ENCODE assay signal across 21 mouse cellular contexts in genomic region chr2:65842356-65842755, GRCm38 (mm10). TPM values are rescaled to one million over a fixed set of nuclear protein-coding genes. Genes with fewer than 3 reads are reported as not detected.
DNase-seq lines count a peak whose midpoint lies in the region; ATAC-seq and TF ChIP-seq lines count a peak whose summit lies in the region.
"Had no signal": no experiment of that assay in that cellular context is flagged by ENCODE, and none has a peak within 500 bp of the region (broad histone marks: within the 10 kb centered on the region; RNA-seq: fewer than 3 reads in every experiment).

No protein-coding gene starts in this region.

- H3K9ac ChIP-seq in forebrain, embryonic 11.5 days (ENCODE audit: low read length): no peak overlapping the region
- H3K9ac ChIP-seq in ES-Bruce4 (ENCODE audit: low read depth, poor library complexity, severe bottlenecking): peak overlapping the region; percentile 78
- H3K9ac ChIP-seq: forebrain, embryonic 12.5 days; midbrain, embryonic 12.5 days had no signal

- no peak for TF ChIP-seq POLR2A in ES-Bruce4 (IDR thresholded peaks at IDR 0.05; ENCODE audit: insufficient read depth, low read length)

- no peak for ATAC-seq in forebrain, embryonic 11.5 days (replicated peaks; ENCODE audit: low FRiP score)
- ATAC-seq in erythroid progenitor cell, adult 5-6 weeks (replicated peaks; ENCODE audit: low FRiP score, poor library complexity, severe bottlenecking): no peak
- ATAC-seq: hindbrain, embryonic 16.5 days; intestine, postnatal 0 days had no signal

- 35% methylated on average over 3 of the region's 3 CpGs for WGBS in forebrain, embryonic 10.5 days
- 43% methylated on average over 3 of the region's 3 CpGs for WGBS in forebrain, embryonic 11.5 days
- WGBS in limb, embryonic 10.5 days: 24% methylated on average over 3 of the region's 3 CpGs

- no peak overlapping the region for H3K4me3 ChIP-seq in forebrain, embryonic 10.5 days
- H3K4me3 ChIP-seq in forebrain, embryonic 11.5 days (ENCODE audit: low read depth, low read length): no peak overlapping the region
- H3K4me3 ChIP-seq in ES-Bruce4 (ENCODE audit: low read depth, low read length): no peak overlapping the region
- H3K4me3 ChIP-seq in limb, embryonic 10.5 days: no peak overlapping the region
- H3K4me3 ChIP-seq: forebrain, embryonic 12.5 days; gastrocnemius, adult 2 months; midbrain, embryonic 12.5 days had no signal

- no peak overlapping the region for H3K4me2 ChIP-seq in forebrain, embryonic 11.5 days (ENCODE audit: low read depth, low read length, severe bottlenecking)
- H3K4me2 ChIP-seq: forebrain, embryonic 12.5 days; midbrain, embryonic 12.5 days had no signal

- TF ChIP-seq CTCF in ES-Bruce4 (IDR thresholded peaks at IDR 0.05; ENCODE audit: low read depth, low read length): no peak

- H3K27ac ChIP-seq in forebrain, embryonic 10.5 days: peak overlapping the region; percentile 25; the same call in 1 of the 2 replicates
- H3K27ac ChIP-seq in forebrain, embryonic 11.5 days (ENCODE audit: low read depth, low read length): no peak overlapping the region
- H3K27ac ChIP-seq in ES-Bruce4 (ENCODE audit: insufficient read depth, low read length): peak overlapping the region; percentile 99
- peak overlapping the region; percentile 76 for H3K27ac ChIP-seq in limb, embryonic 10.5 days
- H3K27ac ChIP-seq: forebrain, embryonic 12.5 days; gastrocnemius, adult 2 months; macrophage; midbrain, embryonic 12.5 days had no signal

- no peak for TF ChIP-seq EP300 in ES-Bruce4 (IDR thresholded peaks at IDR 0.05; ENCODE audit: insufficient read depth, low read depth, low read length)

- no peak for DNase-seq in forebrain, embryonic 10.5 days (ENCODE audit: extremely low spot score, low spot score)
- no peak for DNase-seq in forebrain, embryonic 11.5 days (ENCODE audit: low spot score)
- peak; percentile 40 for DNase-seq in embryo, embryonic 10.5 days (ENCODE audit: low spot score)
- DNase-seq in limb, embryonic 10.5 days (ENCODE audit: low spot score): peak; percentile 68
- DNase-seq in retina, postnatal 1 day: no peak
- no peak for DNase-seq in heart, postnatal 4 days
- DNase-seq: adrenal gland, adult 2 months; cerebellum, adult 11 months; cerebellum, adult 9-11 months; gastrocnemius, adult 2 months; kidney, postnatal 25 days; right cerebral cortex, postnatal 14 days had no signal

- no peaks in the 10 kb centered on the region for H3K27me3 ChIP-seq in forebrain, embryonic 10.5 days (ENCODE audit: poor library complexity, severe bottlenecking)
- no peaks in the 10 kb centered on the region for H3K27me3 ChIP-seq in forebrain, embryonic 11.5 days (ENCODE audit: control insufficient read depth, insufficient read depth, low read length)
- no peaks in the 10 kb centered on the region for H3K27me3 ChIP-seq in ES-Bruce4 (ENCODE audit: control insufficient read depth, insufficient read depth, low read length, poor library complexity, severe bottlenecking)
- H3K27me3 ChIP-seq in limb, embryonic 10.5 days (ENCODE audit: low read depth, poor library complexity, severe bottlenecking): no peaks in the 10 kb centered on the region
- H3K27me3 ChIP-seq: forebrain, embryonic 12.5 days; midbrain, embryonic 12.5 days had no signal

- peaks cover 28% of the 10 kb centered on the region for H3K4me1 ChIP-seq in forebrain, embryonic 10.5 days
- no peaks in the 10 kb centered on the region for H3K4me1 ChIP-seq in forebrain, embryonic 11.5 days (replicated peaks; ENCODE audit: control insufficient read depth, insufficient read depth, low read length)
- peaks cover 2% of the 10 kb centered on the region for H3K4me1 ChIP-seq in ES-Bruce4 (ENCODE audit: control insufficient read depth, insufficient read depth, low read length)
- peaks cover 25% of the 10 kb centered on the region for H3K4me1 ChIP-seq in limb, embryonic 10.5 days

- H3K9me3 ChIP-seq in forebrain, embryonic 10.5 days: no peaks in the 10 kb centered on the region; the same call in 1 of the 2 replicates
- H3K9me3 ChIP-seq in forebrain, embryonic 11.5 days (ENCODE audit: control insufficient read depth, low read length): no peaks in the 10 kb centered on the region
- H3K9me3 ChIP-seq in ES-Bruce4 (replicated peaks; ENCODE audit: control insufficient read depth, insufficient read depth, low read length, poor library complexity, severe bottlenecking): no peaks in the 10 kb centered on the region; the same call in 1 of the 2 replicates
- H3K9me3 ChIP-seq in limb, embryonic 10.5 days (replicated peaks): no peaks in the 10 kb centered on the region
- H3K9me3 ChIP-seq: forebrain, embryonic 12.5 days; midbrain, embryonic 12.5 days had no signal

- H3K36me3 ChIP-seq in forebrain, embryonic 10.5 days (replicated peaks): no peaks in the 10 kb centered on the region
- no peaks in the 10 kb centered on the region for H3K36me3 ChIP-seq in forebrain, embryonic 11.5 days (ENCODE audit: control insufficient read depth, insufficient read depth, low read length)
- no peaks in the 10 kb centered on the region for H3K36me3 ChIP-seq in ES-Bruce4 (ENCODE audit: control insufficient read depth, insufficient read depth, low read length, poor library complexity, severe bottlenecking)
- no peaks in the 10 kb centered on the region for H3K36me3 ChIP-seq in limb, embryonic 10.5 days
- H3K36me3 ChIP-seq: forebrain, embryonic 12.5 days; midbrain, embryonic 12.5 days had no signal

RNA-seq across cellular contexts. Expression of gene Csrnp3, which starts 3.2 kb away (rescaled TPM):
- 4.2 and 6.6 TPM in 2 replicates for polyA plus RNA-seq in forebrain, embryonic 10.5 days (2016; fragmentation: Nextera tagmentation; extraction: Ambion mirVana)
- polyA plus RNA-seq in forebrain, embryonic 11.5 days (2014; fragmentation: Nextera tagmentation; extraction: Ambion mirVana): 13.4 and 14.5 TPM in 2 replicates
- 4.6 and 5.1 TPM in 2 replicates for polyA plus RNA-seq in ES-Bruce4 (2011; ENCODE audit: insufficient read depth, insufficient read length, low read depth, missing spikeins)
- polyA plus RNA-seq in limb, embryonic 10.5 days (2016; fragmentation: Nextera tagmentation; extraction: Ambion mirVana): 6.9 and 12.4 TPM in 2 replicates
- total RNA-seq in erythroid progenitor cell, adult 5-6 weeks (2015; ENCODE audit: low replicate concordance): not detected in 2 replicates
- total RNA-seq in erythroid progenitor cell, adult 5-6 weeks (2017; ENCODE audit: low replicate concordance): not detected in 2 replicates
- 1 to 10 TPM in 1 of 2 experiments, under 1 TPM in 1; 0.71 to 1.1 TPM for total RNA-seq in heart, postnatal 4 days (2021)
- total RNA-seq: gastrocnemius, adult 2 months; liver, adult 2 months had no signal
- polyA plus RNA-seq: liver, adult 2 months; liver, embryonic 16.5 days; macrophage had no signal

Comparison
In these comparisons a context has a peak if more than half of its experiments do, and no peak if none do; other contexts are left out.
1. DNase-seq: peak in embryo, embryonic 10.5 days (single experiment) and limb, embryonic 10.5 days (single experiment); none in forebrain, embryonic 10.5 days (single experiment), forebrain, embryonic 11.5 days (single experiment), retina, postnatal 1 day (single experiment) and heart, postnatal 4 days (single experiment).